Mouse (Mus musculus): ENCODE results near the gene Phf1.

DNA sequence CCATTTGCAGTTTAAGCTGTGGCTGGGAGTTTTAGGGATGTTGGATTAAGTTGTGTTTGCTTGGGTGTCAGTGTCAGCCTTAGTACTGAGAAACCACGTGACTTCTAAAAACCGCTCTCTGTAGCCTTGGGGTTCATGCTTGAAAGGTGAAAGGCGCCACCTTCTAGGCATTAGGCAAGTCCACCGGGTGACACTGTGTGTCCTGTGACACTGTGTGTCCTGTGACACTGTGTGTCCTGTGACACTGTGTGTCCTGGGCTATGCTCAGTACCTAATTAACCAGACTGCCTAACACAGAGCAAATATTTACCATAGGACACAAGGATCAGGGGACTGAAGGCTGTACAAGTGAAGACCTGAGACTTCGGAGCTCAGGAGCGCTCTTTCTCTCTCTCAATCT lies 49.3 kb upstream of the Phf1 start:
- TF ChIP-seq CTCF (IDR thresholded peaks at IDR 0.05; ENCODE audit: insufficient read depth, low read length) (no peak), POLR2A (IDR thresholded peaks at IDR 0.05; ENCODE audit: borderline replicate concordance, extremely low read depth, low read depth, low read length) (no peak)

Measured in lung, adult 2 months (tissue).